Mouse (Mus musculus): ENCODE measurements around the gene Trib3.
A peak's percentile ranks its signal among the peaks of the same experiment; 100 is the strongest.
"Not testable (repeated sequence)": the region's sequence is repeated elsewhere in the genome, so short reads cannot be mapped to it uniquely, and the experiment has no call there.

Trib3 gene

GRCm38 (mm10) chr2:152312996-152313395 is 30.8 kb downstream of the Trib3 start:
- DNase-seq (ENCODE audit: low spot score in 2 of 2), result no peak

DNA sequence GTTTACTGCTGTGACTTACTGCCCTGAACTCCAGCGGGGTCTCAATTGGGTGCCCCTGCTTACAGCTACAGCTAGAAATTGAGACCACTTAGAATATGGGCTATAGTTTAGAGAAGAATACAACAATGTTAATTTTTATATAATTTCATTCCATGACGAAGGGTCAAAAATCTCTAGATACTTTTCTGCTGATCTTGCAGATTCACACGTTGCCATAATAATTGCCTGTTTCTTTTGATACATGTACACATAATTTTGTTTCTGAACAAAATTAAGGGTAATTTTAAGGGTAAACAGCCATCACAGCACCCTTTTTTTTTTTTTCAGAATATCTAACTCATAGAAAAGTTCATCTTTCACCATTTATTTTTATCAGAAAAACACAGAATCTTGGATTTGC is 36.6 kb downstream of the Trib3 start:
- DNase-seq (ENCODE audit: low spot score in 2 of 2), result no peak

DNA sequence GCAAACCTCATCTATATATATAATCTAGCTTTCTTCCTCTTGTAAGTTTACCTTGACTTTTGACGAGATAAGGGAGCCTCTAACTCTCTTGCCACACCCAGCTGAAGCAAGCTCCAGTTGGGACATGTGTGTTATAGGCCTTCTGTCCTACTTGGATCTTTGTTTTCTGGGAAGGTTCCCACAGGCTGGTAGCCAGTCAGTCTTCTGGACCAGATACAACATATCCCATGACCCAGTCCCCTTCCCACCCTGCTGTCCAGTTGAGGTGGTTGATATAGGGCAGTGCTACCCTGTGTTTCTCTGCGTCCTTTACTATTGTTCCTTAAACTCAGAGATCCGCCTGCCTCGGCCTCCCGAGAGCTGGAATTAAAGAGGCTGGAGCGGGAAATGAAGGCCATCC is 38.4 kb downstream of the Trib3 start:
- DNase-seq (ENCODE audit: low spot score in 2 of 2), result no peak

- DNase-seq (ENCODE audit: low spot score in 2 of 2), result no peak
These were observed 40.1 kb downstream of the Trib3 start for GRCm38 (mm10) chr2:152303781-152304180.

GRCm38 (mm10) chr2:152302862-152303261 is 41.0 kb downstream of the Trib3 start:
- DNase-seq (ENCODE audit: low spot score in 2 of 2), result no peak

DNA sequence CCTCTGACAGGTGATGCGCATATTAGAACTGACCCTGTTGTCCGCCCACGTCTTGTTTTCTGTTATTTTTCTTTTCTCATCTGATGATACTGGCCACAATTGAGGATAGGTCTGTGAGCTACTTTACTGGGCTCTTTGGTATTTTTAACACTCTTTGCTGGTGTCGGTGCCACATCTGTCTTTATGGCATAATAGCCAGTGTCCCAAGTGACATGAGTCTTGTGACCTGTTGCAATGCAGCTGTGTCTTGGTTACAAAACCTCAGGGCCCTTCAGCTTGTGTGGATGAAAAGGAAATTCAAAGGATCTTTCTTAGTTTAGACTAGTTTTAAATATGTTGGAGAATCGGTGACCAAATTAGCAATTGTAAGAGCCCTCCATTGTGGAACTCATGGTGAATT is 49.3 kb downstream of the Trib3 start:
- no peak for DNase-seq (ENCODE audit: low spot score in 2 of 2)

DNA sequence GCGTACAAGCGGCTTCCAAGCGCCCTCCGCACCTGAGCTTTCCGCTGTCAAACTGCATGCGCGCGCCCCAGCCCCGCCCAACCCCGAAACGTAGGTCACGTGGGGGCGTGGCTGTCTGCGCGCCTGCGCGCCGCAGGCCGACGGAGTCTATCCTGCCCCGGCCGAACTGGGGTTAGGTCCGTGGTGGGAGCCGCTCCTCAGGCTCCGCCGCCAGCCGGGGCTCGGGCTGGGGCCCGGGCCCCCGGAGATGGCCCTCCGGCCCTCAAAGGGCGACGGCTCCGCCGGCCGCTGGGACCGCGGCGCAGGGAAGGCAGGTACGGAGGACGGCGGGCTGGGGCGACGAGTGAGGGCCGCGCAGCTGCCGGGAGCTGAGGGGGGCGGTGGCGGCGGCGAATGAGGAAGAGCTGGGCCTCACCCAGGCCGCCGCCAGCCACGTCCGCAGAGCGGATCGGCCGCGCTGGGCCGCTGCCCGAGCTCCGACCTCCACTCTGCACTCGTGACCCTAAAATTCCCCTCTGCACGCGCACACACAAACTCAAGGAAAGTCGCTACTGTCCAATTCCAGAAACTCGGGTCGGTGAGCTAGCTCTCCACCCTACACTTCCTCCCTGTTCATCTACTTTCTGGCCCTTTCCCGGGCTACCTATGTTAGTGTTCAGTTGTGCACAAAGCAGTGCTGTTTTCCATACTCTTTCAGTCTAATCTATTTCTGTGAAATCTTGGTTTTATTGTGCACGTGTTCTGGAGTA is 49.9 kb downstream of the Trib3 start, which contains the start of gene Tbc1d20:
Tbc1d20 (plus strand) TSS at position 102 of the 749 bp plus-strand sequence.
- peak; percentile 90 to 95 for DNase-seq (ENCODE audit: low spot score in 2 of 2)

- no peak for DNase-seq (ENCODE audit: low spot score in 2 of 2)
These were observed 50.6 kb downstream of the Trib3 start for GRCm38 (mm10) chr2:152293179-152293726.

DNA sequence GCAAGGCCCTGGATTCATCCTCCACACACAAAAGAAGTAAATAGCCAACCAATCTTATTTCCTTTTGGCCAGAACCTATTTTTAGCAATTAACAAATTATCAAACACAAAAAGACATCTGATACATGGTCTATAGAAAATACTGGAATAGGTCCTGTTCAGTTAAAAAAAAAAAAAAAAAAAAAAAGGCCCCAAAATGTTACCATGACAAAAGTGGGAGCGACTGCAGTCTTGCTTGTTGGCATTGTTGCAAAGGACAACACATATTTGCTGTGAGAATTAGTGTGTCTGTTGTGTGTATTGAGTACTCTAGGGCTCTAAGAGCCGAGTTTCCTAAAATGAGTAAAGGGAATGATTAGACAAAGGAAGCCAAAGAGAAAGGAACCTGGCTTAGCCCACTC is 51.4 kb downstream of the Trib3 start:
- DNase-seq (ENCODE audit: low spot score in 2 of 2), result no peak

GRCm38 (mm10) chr2:152289623-152290022 is 54.2 kb downstream of the Trib3 start:
- DNase-seq (ENCODE audit: low spot score in 2 of 2), result not testable (repeated sequence)

DNA sequence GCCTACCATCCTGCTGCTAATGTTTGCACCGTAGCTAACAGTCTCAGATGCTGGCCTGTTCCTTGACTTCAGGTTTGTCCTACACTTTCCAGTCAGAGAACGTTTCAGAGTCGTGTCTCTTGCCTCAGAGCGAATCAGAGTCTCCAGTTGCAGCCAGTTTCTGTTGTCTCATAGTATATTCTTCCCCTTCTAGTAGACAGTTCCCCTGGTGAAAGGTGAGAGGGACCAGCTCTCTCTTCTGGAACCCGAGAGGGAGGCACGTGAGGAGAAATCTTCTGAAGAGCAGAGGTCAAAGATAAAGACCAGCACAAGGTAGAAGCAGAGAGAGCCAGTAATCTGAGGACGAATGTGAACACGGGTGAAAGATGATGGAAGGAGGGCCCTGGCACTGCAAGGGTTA is 55.8 kb downstream of the Trib3 start:
- no peak for DNase-seq (ENCODE audit: low spot score in 2 of 2)

DNA sequence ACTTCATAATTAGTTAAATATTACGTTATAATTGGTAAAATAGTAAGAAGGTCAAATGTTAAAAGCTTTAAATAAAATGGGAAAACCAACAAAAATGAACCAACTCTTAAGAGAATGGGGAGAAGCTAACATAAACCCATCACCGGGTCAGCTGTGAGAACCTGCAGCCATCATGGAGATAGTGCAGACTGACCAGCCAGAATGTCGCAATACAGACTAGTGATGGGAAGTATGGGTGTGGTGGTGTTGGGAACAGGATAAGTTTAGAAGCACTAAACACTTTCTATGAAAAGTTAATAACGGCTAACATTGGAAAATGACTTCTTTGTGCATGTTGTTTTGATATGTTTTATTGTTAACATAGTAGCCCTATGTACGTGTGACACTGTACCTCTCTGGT is 56.3 kb downstream of the Trib3 start:
- DNase-seq (ENCODE audit: low spot score in 2 of 2), result no peak

Data from spleen, postnatal 4 days (tissue).